Mouse (Mus musculus) C2C12 (cell line): ENCODE data around the gene Baiap2l2. TPM values are rescaled to one million over a fixed set of nuclear protein-coding genes. Genes with fewer than 3 reads are reported as not detected.

Source experiments
- H3K27me3 ChIP-seq: one replicate; pipeline ENCODE4 v1.6.1; 2011; ENCODE audit not compliant: control insufficient read depth, insufficient read depth, insufficient read length
- H3K36me3 ChIP-seq: one replicate; pipeline ENCODE4 v1.6.1; 2011; ENCODE audit not compliant: control insufficient read depth, insufficient read depth
- H3K4me3 ChIP-seq: one replicate; pipeline ENCODE4 v1.5.1; 2011; ENCODE audit warnings: mild to moderate bottlenecking, control low read depth; ENCODE audit not compliant: poor library complexity, insufficient read depth, severe bottlenecking
- H3K79me2 ChIP-seq: one replicate; pipeline ENCODE4 v1.6.1; 2011; ENCODE audit not compliant: control insufficient read depth, insufficient read depth
- H3K79me3 ChIP-seq: one replicate; pipeline ENCODE4 v1.6.1; 2011; ENCODE audit warnings: low read depth, control low read depth
- H3ac ChIP-seq: one replicate; pipeline ENCODE3; 2011; ENCODE audit warnings: low read depth; ENCODE audit not compliant: control insufficient read depth, insufficient read length
- CEBPB ChIP-seq: IDR thresholded peaks from one replicate; pipeline ENCODE4 v1.6.1; 2011; ENCODE audit warnings: low read depth, mild to moderate bottlenecking, control low read depth, moderate library complexity
- CTCF ChIP-seq: IDR thresholded peaks from one replicate; pipeline ENCODE4 v1.5.1; 2011; ENCODE audit not compliant: control insufficient read depth, insufficient read depth, insufficient read length
- FOSL1 ChIP-seq: IDR thresholded peaks from one replicate; pipeline ENCODE4 v1.8.0; 2011; ENCODE audit warnings: mild to moderate bottlenecking, low read length; ENCODE audit not compliant: poor library complexity, insufficient read depth, severe bottlenecking
- MAX ChIP-seq: IDR thresholded peaks from one replicate; pipeline ENCODE4 v1.6.1; 2011; ENCODE audit warnings: mild to moderate bottlenecking, control low read depth
- MYOD1 ChIP-seq: IDR thresholded peaks from one replicate; pipeline ENCODE4 v1.6.1; 2011; ENCODE audit warnings: low read depth; ENCODE audit not compliant: control insufficient read depth, insufficient read length
- MYOG ChIP-seq: IDR thresholded peaks from one replicate; pipeline ENCODE4 v1.6.1; 2011; ENCODE audit not compliant: control insufficient read depth, insufficient read length; ENCODE audit errors: extremely low read depth
- USF1 ChIP-seq: IDR thresholded peaks from one replicate; pipeline ENCODE4 v1.6.1; 2011; ENCODE audit warnings: low read depth, mild to moderate bottlenecking, control low read depth, moderate library complexity
- polyA plus RNA-seq: library from polyadenylated mRNA; unstranded; fragments of >200 nt; fragmentation: generic; extraction: Trizol; gene quantifications from one replicate; pipeline ENCODE4 v1.2.1, GENCODE M21; 2012; ENCODE audit warnings: missing spikeins

The Baiap2l2 gene
- polyA plus RNA-seq, 1 experiment: 1.2 TPM

DNA sequence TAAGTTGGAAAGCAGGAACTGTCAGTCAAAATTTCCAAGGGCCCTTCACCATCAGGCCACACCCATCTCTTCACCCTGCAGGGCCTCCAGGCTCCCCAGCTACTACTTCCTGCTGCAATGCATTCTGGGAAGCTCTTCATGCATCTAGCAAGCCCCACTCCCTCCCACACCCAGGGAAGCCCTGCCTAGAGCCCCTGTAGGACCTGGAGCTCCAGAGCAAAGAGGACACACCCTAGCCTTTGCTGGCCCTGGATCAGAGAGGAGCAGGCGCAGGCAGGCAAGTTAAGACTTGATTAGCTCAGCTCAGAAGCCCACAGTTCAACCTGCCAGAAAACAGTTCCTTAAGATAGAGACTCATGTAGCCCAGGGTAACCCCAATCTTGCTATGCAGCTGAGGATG, 3.9 kb downstream of the Baiap2l2 start:
- no peak overlapping the region for H3ac ChIP-seq
- H3K4me3 ChIP-seq: no peak overlapping the region
- H3K79me2 ChIP-seq: no peaks in the 10 kb centered on the region
- no peaks in the 10 kb centered on the region for H3K36me3 ChIP-seq
- H3K79me3 ChIP-seq: no peaks in the 10 kb centered on the region
- TF ChIP-seq MYOG: no peak
- no peak for TF ChIP-seq CEBPB
- TF ChIP-seq FOSL1: no peak
- TF ChIP-seq USF1: no peak
- no peak for TF ChIP-seq MAX
- TF ChIP-seq CTCF: no peak
- TF ChIP-seq MYOD1: no peak
- H3K27me3 ChIP-seq: no peaks in the 10 kb centered on the region

DNA sequence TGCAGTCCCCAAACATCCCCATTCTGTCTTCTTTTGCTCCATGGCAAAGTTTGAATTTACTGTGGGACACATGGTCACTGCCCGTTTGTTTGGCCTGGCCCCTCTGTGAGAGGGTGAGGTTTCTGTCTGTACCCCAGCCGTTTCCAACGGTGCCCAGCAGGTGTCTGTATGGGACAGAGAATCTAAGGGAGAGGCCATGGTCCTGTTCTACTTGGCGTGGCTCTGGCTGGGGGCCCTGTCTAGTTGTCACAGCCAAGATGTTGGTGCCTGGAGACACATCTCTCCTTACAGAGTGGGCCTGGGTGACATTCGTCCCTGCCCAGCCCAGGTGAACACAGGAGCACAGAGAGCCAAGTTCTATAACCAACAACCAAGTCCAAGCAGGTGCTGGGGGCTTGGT, 4.5 kb downstream of the Baiap2l2 start:
- no peaks in the 10 kb centered on the region for H3K27me3 ChIP-seq
- no peaks in the 10 kb centered on the region for H3K79me3 ChIP-seq
- no peak overlapping the region for H3ac ChIP-seq
- H3K36me3 ChIP-seq: no peaks in the 10 kb centered on the region
- TF ChIP-seq MYOD1 (no peak), CTCF (no peak), USF1 (no peak), FOSL1 (no peak), CEBPB (no peak), MYOG (no peak), MAX (no peak)
- H3K4me3 ChIP-seq: no peak overlapping the region
- H3K79me2 ChIP-seq: no peaks in the 10 kb centered on the region

DNA sequence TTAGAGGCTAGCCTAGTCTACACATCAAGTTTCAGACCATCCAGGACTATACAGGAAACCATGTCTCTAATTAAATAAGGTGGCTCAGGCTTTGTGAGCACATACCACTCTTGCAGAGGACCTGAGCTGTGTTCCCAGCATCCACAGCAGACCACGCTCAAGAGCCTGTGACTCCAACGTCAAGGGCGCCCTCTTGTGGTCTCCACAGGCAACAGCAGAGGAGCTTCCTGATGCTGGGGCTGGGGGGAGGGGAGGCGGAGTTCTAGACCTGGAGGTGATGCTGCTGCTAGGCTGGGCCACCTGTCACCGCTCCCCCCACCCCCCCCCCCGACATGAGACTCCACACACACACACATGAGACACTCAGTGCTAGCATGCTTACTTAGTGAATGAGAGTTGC, 5.1 kb downstream of the Baiap2l2 start:
- H3K27me3 ChIP-seq: no peaks in the 10 kb centered on the region
- H3K36me3 ChIP-seq: no peaks in the 10 kb centered on the region
- H3K79me2 ChIP-seq: no peaks in the 10 kb centered on the region
- no peak overlapping the region for H3ac ChIP-seq
- no peaks in the 10 kb centered on the region for H3K79me3 ChIP-seq
- H3K4me3 ChIP-seq: no peak overlapping the region
- TF ChIP-seq CTCF (peak; percentile 30), MYOG (no peak), MAX (no peak), MYOD1 (no peak)

- no peaks in the 10 kb centered on the region for H3K36me3 ChIP-seq
- no peaks in the 10 kb centered on the region for H3K79me2 ChIP-seq
- H3K27me3 ChIP-seq: peaks cover 11% of the 10 kb centered on the region
- no peak for TF ChIP-seq MYOG
- TF ChIP-seq CTCF: no peak
- no peak for TF ChIP-seq MAX
- no peak for TF ChIP-seq CEBPB
- TF ChIP-seq USF1: no peak
- no peak for TF ChIP-seq FOSL1
- TF ChIP-seq MYOD1: no peak
- no peak overlapping the region for H3ac ChIP-seq
- H3K4me3 ChIP-seq: no peak overlapping the region
- H3K79me3 ChIP-seq: no peaks in the 10 kb centered on the region
These were observed 7.6 kb downstream of the Baiap2l2 start for GRCm38 (mm10) chr15:79277728-79278127.

- Histone ChIP-seq H3K36me3 (no peaks in the 10 kb centered on the region), H3K79me3 (no peaks in the 10 kb centered on the region), H3K79me2 (no peaks in the 10 kb centered on the region), H3K4me3 (no peak overlapping the region), H3ac (no peak overlapping the region), H3K27me3 (peaks cover 30% of the 10 kb centered on the region)
- TF ChIP-seq CTCF (no peak), CEBPB (no peak), MYOD1 (no peak), FOSL1 (no peak), MYOG (no peak)
These were observed 12.3 kb downstream of the Baiap2l2 start for GRCm38 (mm10) chr15:79273020-79273419.

- Histone ChIP-seq H3K79me3 (no peaks in the 10 kb centered on the region), H3K36me3 (no peaks in the 10 kb centered on the region), H3ac (no peak overlapping the region), H3K4me3 (no peak overlapping the region), H3K27me3 (peaks cover 46% of the 10 kb centered on the region), H3K79me2 (no peaks in the 10 kb centered on the region)
- TF ChIP-seq USF1: no peak
- TF ChIP-seq CTCF: peak; percentile 57
- TF ChIP-seq MYOG: no peak
- TF ChIP-seq MYOD1: no peak
- no peak for TF ChIP-seq CEBPB
- TF ChIP-seq FOSL1: no peak
- TF ChIP-seq MAX: no peak
These were observed 14.1 kb downstream of the Baiap2l2 start for GRCm38 (mm10) chr15:79271124-79271746.
